Mouse (Mus musculus): Measurements from ENCODE around the gene Tsc22d1.

The Tsc22d1 gene

GRCm38 (mm10) chr14:76442160-76442559 is 27.4 kb downstream of the Tsc22d1 start:
- no peak for DNase-seq (ENCODE audit: low read depth)

- no peak for DNase-seq (ENCODE audit: low read depth)
Measured at GRCm38 (mm10) chr14:76448987-76449386, 34.2 kb downstream of the Tsc22d1 start.

- DNase-seq (ENCODE audit: low read depth) = no peak
Measured at GRCm38 (mm10) chr14:76451011-76451410, 36.2 kb downstream of the Tsc22d1 start.

- DNase-seq (ENCODE audit: low read depth) = no peak
Measured at GRCm38 (mm10) chr14:76452751-76453360, 38.1 kb downstream of the Tsc22d1 start.

- DNase-seq (ENCODE audit: low read depth) = no peak
Measured at GRCm38 (mm10) chr14:76454673-76455072, 39.9 kb downstream of the Tsc22d1 start.

GRCm38 (mm10) chr14:76455159-76455558 is 40.4 kb downstream of the Tsc22d1 start:
- no peak for DNase-seq (ENCODE audit: low read depth)

- no peak for DNase-seq (ENCODE audit: low read depth)
Measured at GRCm38 (mm10) chr14:76457696-76458095, 42.9 kb downstream of the Tsc22d1 start.

GRCm38 (mm10) chr14:76460181-76460580 is 45.4 kb downstream of the Tsc22d1 start:
- no peak for DNase-seq (ENCODE audit: low read depth)

GRCm38 (mm10) chr14:76461182-76461775 is 46.5 kb downstream of the Tsc22d1 start:
- no peak for DNase-seq (ENCODE audit: low read depth)

- no peak for DNase-seq (ENCODE audit: low read depth)
Measured at GRCm38 (mm10) chr14:76463414-76464098, 48.8 kb downstream of the Tsc22d1 start.

GRCm38 (mm10) chr14:76464967-76465366 is 50.2 kb downstream of the Tsc22d1 start:
- no peak for DNase-seq (ENCODE audit: low read depth)

GRCm38 (mm10) chr14:76466641-76467323 is 52.0 kb downstream of the Tsc22d1 start:
- peak; percentile 69 for DNase-seq (ENCODE audit: low read depth)

- no peak for DNase-seq (ENCODE audit: low read depth)
Measured at GRCm38 (mm10) chr14:76467932-76468331, 53.2 kb downstream of the Tsc22d1 start.

GRCm38 (mm10) chr14:76471301-76471700 is 56.5 kb downstream of the Tsc22d1 start:
- no peak for DNase-seq (ENCODE audit: low read depth)

GRCm38 (mm10) chr14:76472487-76472886 is 57.7 kb downstream of the Tsc22d1 start:
- no peak for DNase-seq (ENCODE audit: low read depth)

- DNase-seq (ENCODE audit: low read depth) = peak; percentile 82
Measured at GRCm38 (mm10) chr14:76473404-76473803, 58.6 kb downstream of the Tsc22d1 start.

GRCm38 (mm10) chr14:76474165-76474564 is 59.4 kb downstream of the Tsc22d1 start:
- DNase-seq (ENCODE audit: low read depth) = peak; percentile 60

- no peak for DNase-seq (ENCODE audit: low read depth)
Measured at GRCm38 (mm10) chr14:76476770-76477169, 62.0 kb downstream of the Tsc22d1 start.

GRCm38 (mm10) chr14:76478076-76478475 is 63.3 kb downstream of the Tsc22d1 start:
- DNase-seq (ENCODE audit: low read depth) = no peak

GRCm38 (mm10) chr14:76478616-76479015 is 63.9 kb downstream of the Tsc22d1 start:
- no peak for DNase-seq (ENCODE audit: low read depth)

GRCm38 (mm10) chr14:76479867-76480266 is 65.1 kb downstream of the Tsc22d1 start:
- peak; percentile 64 for DNase-seq (ENCODE audit: low read depth)

- no peak for DNase-seq (ENCODE audit: low read depth)
Measured at GRCm38 (mm10) chr14:76480507-76480906, 65.7 kb downstream of the Tsc22d1 start.

GRCm38 (mm10) chr14:76483701-76484100 is 68.9 kb downstream of the Tsc22d1 start:
- no peak for DNase-seq (ENCODE audit: low read depth)

All from naive thymus-derived CD4-positive, alpha-beta T cell, adult 2 months (primary cell).